24 mouse cellular contexts compared by ENCODE assay signal in the genomic region with DNA sequence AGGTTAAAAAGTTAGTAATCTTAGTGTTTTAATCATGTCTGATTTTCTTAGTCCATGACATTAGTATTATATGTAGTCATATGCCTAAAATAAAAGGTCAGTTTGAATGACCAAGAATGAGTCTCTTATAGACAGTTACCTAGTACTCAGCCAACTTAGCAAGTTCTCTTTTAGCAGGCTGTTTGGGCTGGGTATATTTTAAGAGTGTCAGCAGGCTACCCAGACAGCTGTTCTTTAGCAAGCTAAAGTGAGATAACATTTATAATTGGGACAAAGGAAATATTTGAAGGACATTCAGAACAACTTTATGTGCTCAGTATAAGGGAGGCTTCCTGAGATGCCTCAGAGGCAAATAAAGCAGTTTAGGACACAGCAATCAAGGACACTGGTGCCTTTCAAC. TPM values are rescaled to one million over a fixed set of nuclear protein-coding genes. Genes with fewer than 3 reads are reported as not detected.
DNase-seq lines count a peak whose midpoint lies in the region; ATAC-seq lines count a peak whose summit lies in the region.
"Had no signal": no experiment of that assay in that cellular context is flagged by ENCODE, and none has a peak within 500 bp of the region (broad histone marks: within the 10 kb centered on the region; RNA-seq: fewer than 3 reads in every experiment).

No protein-coding gene starts in this region.

- DNase-seq in embryonic facial prominence, embryonic 14.5 days (ENCODE audit: low spot score): no peak
- no peak for DNase-seq in embryonic facial prominence, embryonic 10.5 days (ENCODE audit: low spot score)
- DNase-seq in heart, adult 8-10 months (ENCODE audit: low spot score): peak; percentile 27
- no peak for DNase-seq in heart, embryonic 10.5 days (ENCODE audit: low spot score)
- no peak for DNase-seq in right cerebral cortex, postnatal 10 days (ENCODE audit: low spot score in 2 of 2)
- DNase-seq: adrenal gland, adult 8-10 months; adrenal gland, postnatal 36 days; cerebellum, adult 2 months; cerebellum, postnatal 14 days; embryo, embryonic 11 days; forebrain, postnatal 0 days; gastrocnemius, postnatal 36 days; kidney, adult 8-10 months had no signal

- no peaks in the 10 kb centered on the region for H3K4me1 ChIP-seq in embryonic facial prominence, embryonic 14.5 days (ENCODE audit: control insufficient read depth, insufficient read depth, low read length)
- no peaks in the 10 kb centered on the region for H3K4me1 ChIP-seq in embryonic facial prominence, embryonic 10.5 days
- H3K4me1 ChIP-seq in heart, embryonic 10.5 days: peaks cover 5% of the 10 kb centered on the region
- peaks cover 31% of the 10 kb centered on the region for H3K4me1 ChIP-seq in heart, embryonic 13.5 days
- peaks cover 11% of the 10 kb centered on the region; the same call in 1 of the 2 replicates for H3K4me1 ChIP-seq in heart, embryonic 16.5 days (ENCODE audit: control insufficient read depth, insufficient read depth, low read length)
- H3K4me1 ChIP-seq: embryonic facial prominence, embryonic 12.5 days; forebrain, embryonic 13.5 days; hindbrain, embryonic 12.5 days had no signal

- ATAC-seq in embryonic facial prominence, embryonic 14.5 days (ENCODE audit: low read depth): peak; percentile 47; the same call in 1 of the 2 replicates
- ATAC-seq in heart, embryonic 13.5 days (ENCODE audit: extremely low read depth, insufficient number of reproducible peaks, low FRiP score, low TSS enrichment): no peak
- ATAC-seq in heart, embryonic 16.5 days (replicated peaks; ENCODE audit: extremely low read depth, insufficient read depth, low FRiP score): peak; percentile 83
- ATAC-seq in erythroblast, adult 5-6 weeks (replicated peaks; ENCODE audit: low FRiP score, poor library complexity, severe bottlenecking): no peak
- ATAC-seq: activated CD4-positive, CD25-positive, alpha-beta regulatory T cell, adult 4 months; forebrain, embryonic 13.5 days; forebrain, postnatal 0 days; hindbrain, embryonic 16.5 days; inflammation-experienced regulatory T-cells, adult 6 months; intestine, postnatal 0 days; Patski had no signal

- H3K4me2 ChIP-seq in embryonic facial prominence, embryonic 14.5 days (ENCODE audit: low read depth, low read length): no peak overlapping the region
- peak overlapping the region; percentile 28 for H3K4me2 ChIP-seq in heart, embryonic 13.5 days
- H3K4me2 ChIP-seq in heart, embryonic 16.5 days (ENCODE audit: low read depth, low read length): peak overlapping the region; percentile 4; the same call in 1 of the 2 replicates
- H3K4me2 ChIP-seq: embryonic facial prominence, embryonic 12.5 days; forebrain, embryonic 13.5 days; hindbrain, embryonic 12.5 days had no signal

- H3K9ac ChIP-seq in embryonic facial prominence, embryonic 14.5 days (ENCODE audit: low read depth, low read length): no peak overlapping the region
- H3K9ac ChIP-seq in heart, embryonic 13.5 days: no peak overlapping the region
- peak overlapping the region; percentile 34; the same call in 1 of the 2 replicates for H3K9ac ChIP-seq in heart, embryonic 16.5 days (ENCODE audit: low read length)
- H3K9ac ChIP-seq: embryonic facial prominence, embryonic 12.5 days; forebrain, embryonic 13.5 days; forebrain, postnatal 0 days; hindbrain, embryonic 12.5 days had no signal

- no peaks in the 10 kb centered on the region for H3K36me3 ChIP-seq in embryonic facial prominence, embryonic 14.5 days (ENCODE audit: control insufficient read depth, insufficient read depth, low read length)
- H3K36me3 ChIP-seq in embryonic facial prominence, embryonic 10.5 days (replicated peaks): 0 out of 2 replicates have a peak, but pooled peaks cover 3% of the 10 kb centered on the region
- no peaks in the 10 kb centered on the region for H3K36me3 ChIP-seq in heart, embryonic 10.5 days
- H3K36me3 ChIP-seq in heart, embryonic 13.5 days: peaks cover 27% of the 10 kb centered on the region
- peaks cover 2% of the 10 kb centered on the region for H3K36me3 ChIP-seq in heart, embryonic 16.5 days (ENCODE audit: control insufficient read depth, insufficient read depth)
- H3K36me3 ChIP-seq: embryonic facial prominence, embryonic 12.5 days; hindbrain, embryonic 12.5 days had no signal

- 0 out of 2 replicates have a peak, but pooled peaks cover 4% of the 10 kb centered on the region for H3K9me3 ChIP-seq in embryonic facial prominence, embryonic 14.5 days (ENCODE audit: control insufficient read depth, low read length)
- H3K9me3 ChIP-seq in embryonic facial prominence, embryonic 10.5 days: no peaks in the 10 kb centered on the region
- no peaks in the 10 kb centered on the region for H3K9me3 ChIP-seq in heart, embryonic 10.5 days
- peaks cover 3% of the 10 kb centered on the region; the same call in 1 of the 2 replicates for H3K9me3 ChIP-seq in heart, embryonic 13.5 days
- 0 out of 2 replicates have a peak, but pooled peaks cover under 1% of the 10 kb centered on the region for H3K9me3 ChIP-seq in heart, embryonic 16.5 days (replicated peaks; ENCODE audit: control insufficient read depth, low read length)
- H3K9me3 ChIP-seq: embryonic facial prominence, embryonic 12.5 days; forebrain, embryonic 13.5 days; hindbrain, embryonic 12.5 days had no signal

- no peaks in the 10 kb centered on the region for H3K27me3 ChIP-seq in embryonic facial prominence, embryonic 14.5 days (replicated peaks; ENCODE audit: control insufficient read depth, insufficient read depth, low read length)
- H3K27me3 ChIP-seq in embryonic facial prominence, embryonic 10.5 days (replicated peaks; ENCODE audit: low read depth, poor library complexity, severe bottlenecking): no peaks in the 10 kb centered on the region
- no peaks in the 10 kb centered on the region for H3K27me3 ChIP-seq in heart, embryonic 10.5 days (ENCODE audit: insufficient read depth, poor library complexity, severe bottlenecking)
- no peaks in the 10 kb centered on the region for H3K27me3 ChIP-seq in heart, embryonic 13.5 days (replicated peaks)
- H3K27me3 ChIP-seq in heart, embryonic 16.5 days (ENCODE audit: control insufficient read depth, insufficient read depth, low read length): no peaks in the 10 kb centered on the region
- H3K27me3 ChIP-seq: embryonic facial prominence, embryonic 12.5 days; forebrain, embryonic 13.5 days; hindbrain, embryonic 12.5 days; Patski had no signal

- H3K4me3 ChIP-seq in embryonic facial prominence, embryonic 14.5 days (ENCODE audit: low read depth, low read length): no peak overlapping the region
- H3K4me3 ChIP-seq in embryonic facial prominence, embryonic 10.5 days: no peak overlapping the region
- no peak overlapping the region for H3K4me3 ChIP-seq in heart, embryonic 10.5 days
- no peak overlapping the region for H3K4me3 ChIP-seq in heart, embryonic 13.5 days
- no peak overlapping the region for H3K4me3 ChIP-seq in heart, embryonic 16.5 days (ENCODE audit: low read length)
- H3K4me3 ChIP-seq: embryonic facial prominence, embryonic 12.5 days; forebrain, embryonic 13.5 days; hindbrain, embryonic 12.5 days had no signal

- no peak overlapping the region for H3K27ac ChIP-seq in embryonic facial prominence, embryonic 14.5 days (replicated peaks; ENCODE audit: low read depth, low read length)
- H3K27ac ChIP-seq in embryonic facial prominence, embryonic 10.5 days (replicated peaks): no peak overlapping the region
- no peak overlapping the region for H3K27ac ChIP-seq in heart, embryonic 10.5 days
- H3K27ac ChIP-seq in heart, embryonic 13.5 days (replicated peaks): peak overlapping the region; percentile 78
- peak overlapping the region; percentile 84 for H3K27ac ChIP-seq in heart, embryonic 16.5 days (ENCODE audit: low read length)
- H3K27ac ChIP-seq: embryonic facial prominence, embryonic 12.5 days; forebrain, embryonic 13.5 days; hindbrain, embryonic 12.5 days had no signal

RNA-seq across cellular contexts. Expression of a gene that starts 17.3 kb away (rescaled TPM):
- polyA plus RNA-seq in embryonic facial prominence, embryonic 14.5 days (2014; fragmentation: Nextera tagmentation; extraction: Ambion mirVana): 101 and 112 TPM in 2 replicates
- 48.5 and 61.7 TPM in 2 replicates for polyA plus RNA-seq in embryonic facial prominence, embryonic 10.5 days (2016; fragmentation: Nextera tagmentation; extraction: Ambion mirVana)
- 100 to 1,000 TPM; 319 to 422 (median 395) TPM for total RNA-seq in heart, adult 8-10 months (2022)
- polyA plus RNA-seq in heart, embryonic 10.5 days (2016; fragmentation: Nextera tagmentation; extraction: Ambion mirVana): 69.1 and 88.4 TPM in 2 replicates
- polyA plus RNA-seq in heart, embryonic 13.5 days (2015; fragmentation: Nextera tagmentation; extraction: Ambion mirVana): 77.3 and 82.0 TPM in 2 replicates
- 88.0 and 89.1 TPM in 2 replicates for polyA plus RNA-seq in heart, embryonic 16.5 days (2015; fragmentation: Nextera tagmentation; extraction: Ambion mirVana)
- 12.1 and 14.2 TPM in 2 replicates for total RNA-seq in erythroblast, adult 5-6 weeks (2015; ENCODE audit: low replicate concordance)
- total RNA-seq in erythroblast, adult 5-6 weeks (2017; ENCODE audit: low replicate concordance): 6.0 and 10.5 TPM in 2 replicates

Comparison
In these comparisons a context has a peak if more than half of its experiments do, and no peak if none do; other contexts are left out.
1. ATAC-seq: peak in embryonic facial prominence, embryonic 14.5 days (single experiment) and heart, embryonic 16.5 days (single experiment); none in heart, embryonic 13.5 days (single experiment) and erythroblast, adult 5-6 weeks (single experiment).
2. H3K27ac ChIP-seq: peak in heart, embryonic 13.5 days (single experiment) and heart, embryonic 16.5 days (single experiment); none in embryonic facial prominence, embryonic 14.5 days (single experiment), embryonic facial prominence, embryonic 10.5 days (single experiment) and heart, embryonic 10.5 days (single experiment).